Mouse (Mus musculus): ENCODE measurements at regions not wholly inside any gene's neighbourhood (a gene's known extent, or its start where the extent isn't known, plus 50 kb on each side); places are given as distances from the start of the nearest gene placed in this dataset.
A peak's percentile ranks its signal among the peaks of the same experiment; 100 is the strongest.

DNA sequence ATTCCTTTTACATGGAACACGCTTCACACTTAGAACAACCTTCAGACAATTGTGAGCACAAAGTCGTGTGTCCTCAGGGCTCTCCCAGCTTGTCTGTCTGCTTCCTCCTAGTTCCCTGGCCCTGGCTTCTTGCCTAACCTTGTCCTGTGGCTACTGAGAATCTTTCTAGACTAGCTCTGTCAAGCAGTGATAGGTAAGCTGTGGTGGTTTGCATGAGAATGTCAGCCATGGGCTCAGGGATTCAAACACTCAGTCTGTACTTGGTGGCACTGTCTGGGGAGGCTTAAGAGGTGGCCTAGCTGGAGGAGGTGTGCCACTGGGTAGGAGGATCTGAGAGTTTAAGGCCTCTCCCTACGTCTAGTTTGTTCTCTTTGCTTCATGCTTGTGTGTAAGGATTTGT is 72.7 kb upstream of the Abca1 start:
- 0 out of 2 replicates have a peak overlapping the region, but pooled peaks have one; percentile 39 for H3K27ac ChIP-seq

DNA sequence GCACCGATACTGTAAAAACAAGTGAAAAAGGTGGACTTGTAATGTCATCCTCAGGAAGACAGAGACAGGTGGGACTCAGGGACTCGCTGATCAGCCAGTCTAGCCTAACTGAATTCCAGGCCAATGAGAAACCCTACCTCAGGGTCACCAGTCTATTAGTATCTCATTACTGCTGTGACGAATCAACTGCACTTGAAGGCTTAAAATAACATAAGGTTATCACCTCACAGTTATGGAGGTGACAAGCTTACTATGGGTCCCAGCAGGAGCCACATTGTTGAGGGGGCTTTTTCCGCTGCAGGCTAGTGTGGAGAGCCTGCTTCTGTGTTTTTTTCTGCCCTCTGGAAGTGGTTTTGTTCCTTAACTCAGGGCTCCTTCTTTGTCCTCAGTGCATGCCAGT is 72.2 kb upstream of the Abca1 start:
- ATAC-seq (replicated peaks; ENCODE audit: insufficient number of reproducible peaks, insufficient read depth, low FRiP score, low read depth) = no peak
- 0 out of 2 replicates have a peak overlapping the region, but pooled peaks have one; percentile 39 for H3K27ac ChIP-seq

More for the DNA sequence above, 72.7 kb upstream of the Abca1 start:
- Histone ChIP-seq H3K4me3 (no peak overlapping the region), H3K36me3 (no peaks in the 10 kb centered on the region), H3K4me2 (no peak overlapping the region), H3K4me1 (replicated peaks) (peaks cover 5% of the 10 kb centered on the region), H3K9me3 (replicated peaks) (no peaks in the 10 kb centered on the region), H3K27me3 (no peaks in the 10 kb centered on the region), H3K9ac (no peak overlapping the region)
- WGBS = 64% methylated on average over 3 of the region's 3 CpGs
- no peak for ATAC-seq (replicated peaks; ENCODE audit: insufficient number of reproducible peaks, insufficient read depth, low FRiP score, low read depth)

DNA sequence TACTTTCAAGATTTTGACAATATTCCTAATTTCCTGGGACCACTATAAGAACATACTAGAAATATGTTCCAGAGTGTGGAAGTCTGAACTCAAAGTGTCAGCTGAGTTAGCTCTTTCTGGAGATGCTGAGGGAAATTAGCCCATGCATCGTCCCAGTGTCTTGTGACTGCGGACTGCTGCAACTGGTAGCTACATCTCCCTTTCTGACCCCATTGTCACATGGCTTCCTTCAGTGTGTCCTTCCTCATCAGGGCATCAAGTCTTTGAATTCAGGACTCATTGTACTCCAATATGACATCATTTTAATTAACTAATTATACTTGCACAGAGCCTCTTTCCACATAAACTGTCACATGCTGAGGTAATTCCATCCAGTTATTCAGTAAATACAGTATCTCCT is 71.4 kb upstream of the Abca1 start:
- ATAC-seq (replicated peaks; ENCODE audit: insufficient number of reproducible peaks, insufficient read depth, low FRiP score, low read depth) = no peak
- H3K9me3 ChIP-seq (replicated peaks) = no peaks in the 10 kb centered on the region
- H3K27ac ChIP-seq = no peak overlapping the region
- peaks cover 5% of the 10 kb centered on the region for H3K4me1 ChIP-seq (replicated peaks)
- no peak overlapping the region for H3K9ac ChIP-seq
- no peaks in the 10 kb centered on the region for H3K27me3 ChIP-seq
- no peak overlapping the region for H3K4me2 ChIP-seq
- no peaks in the 10 kb centered on the region for H3K36me3 ChIP-seq
- WGBS = 89% methylated on average over 2 of the region's 2 CpGs
- H3K4me3 ChIP-seq = no peak overlapping the region

More for the DNA sequence above, 72.2 kb upstream of the Abca1 start:
- H3K9me3 ChIP-seq (replicated peaks) = no peaks in the 10 kb centered on the region
- H3K4me2 ChIP-seq = no peak overlapping the region
- H3K4me3 ChIP-seq = no peak overlapping the region
- H3K9ac ChIP-seq = no peak overlapping the region
- no peaks in the 10 kb centered on the region for H3K27me3 ChIP-seq
- WGBS = 42% methylated on average over 4 of the region's 4 CpGs
- no peaks in the 10 kb centered on the region for H3K36me3 ChIP-seq
- H3K4me1 ChIP-seq (replicated peaks) = peaks cover 5% of the 10 kb centered on the region

DNA sequence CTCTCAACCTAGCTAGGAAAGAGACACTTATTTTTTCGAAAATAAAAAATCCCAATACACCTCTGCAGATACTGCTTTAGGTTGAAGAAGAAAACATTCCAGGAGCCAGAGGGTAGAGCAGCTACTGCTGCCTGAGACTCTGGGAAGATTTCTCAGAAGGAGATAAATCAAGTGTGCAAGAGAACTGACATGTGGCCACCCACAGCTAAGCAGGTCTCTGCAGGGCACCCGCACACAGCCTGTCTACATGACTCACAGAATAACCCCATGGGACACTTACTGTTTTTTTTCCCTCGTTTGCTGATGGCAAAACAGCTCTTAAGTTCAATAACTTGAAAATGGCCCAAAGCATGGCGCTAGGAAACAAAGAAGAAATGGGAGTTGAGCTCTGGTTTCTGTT is 68.7 kb upstream of the Abca1 start:
- Histone ChIP-seq H3K36me3 (no peaks in the 10 kb centered on the region), H3K4me3 (no peak overlapping the region), H3K9ac (no peak overlapping the region), H3K4me1 (replicated peaks) (peaks cover 5% of the 10 kb centered on the region), H3K9me3 (replicated peaks) (no peaks in the 10 kb centered on the region), H3K27me3 (no peaks in the 10 kb centered on the region), H3K4me2 (no peak overlapping the region), H3K27ac (no peak overlapping the region)
- WGBS = 71% methylated on average over 4 of the region's 4 CpGs
- ATAC-seq (replicated peaks; ENCODE audit: insufficient number of reproducible peaks, insufficient read depth, low FRiP score, low read depth) = no peak

DNA sequence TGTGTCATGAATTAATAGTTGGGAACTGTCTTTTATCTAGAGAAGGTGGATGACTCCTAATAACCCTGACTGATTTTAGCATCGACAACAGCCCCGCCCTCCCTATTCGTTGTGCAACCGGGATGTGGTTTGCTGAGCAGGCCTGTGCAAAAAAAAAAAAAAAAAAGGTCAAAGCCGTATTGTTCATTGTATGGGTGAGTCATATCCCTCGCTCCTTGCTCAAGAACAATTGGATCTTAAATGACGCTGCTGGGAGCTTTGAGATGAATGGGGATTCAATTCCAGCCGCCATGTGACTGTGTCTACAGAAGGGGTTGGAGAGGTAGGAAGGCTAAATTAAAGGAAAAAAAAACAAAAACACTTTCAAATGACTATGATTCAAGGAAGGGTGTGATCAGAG is 68.1 kb upstream of the Abca1 start:
- 50% methylated on average over 8 of the region's 8 CpGs for WGBS
- no peak overlapping the region for H3K9ac ChIP-seq
- no peak overlapping the region for H3K27ac ChIP-seq
- no peak overlapping the region for H3K4me3 ChIP-seq
- no peak for ATAC-seq (replicated peaks; ENCODE audit: insufficient number of reproducible peaks, insufficient read depth, low FRiP score, low read depth)
- H3K9me3 ChIP-seq (replicated peaks) = no peaks in the 10 kb centered on the region
- no peak overlapping the region for H3K4me2 ChIP-seq
- peaks cover 5% of the 10 kb centered on the region for H3K4me1 ChIP-seq (replicated peaks)
- no peaks in the 10 kb centered on the region for H3K36me3 ChIP-seq
- H3K27me3 ChIP-seq = no peaks in the 10 kb centered on the region

DNA sequence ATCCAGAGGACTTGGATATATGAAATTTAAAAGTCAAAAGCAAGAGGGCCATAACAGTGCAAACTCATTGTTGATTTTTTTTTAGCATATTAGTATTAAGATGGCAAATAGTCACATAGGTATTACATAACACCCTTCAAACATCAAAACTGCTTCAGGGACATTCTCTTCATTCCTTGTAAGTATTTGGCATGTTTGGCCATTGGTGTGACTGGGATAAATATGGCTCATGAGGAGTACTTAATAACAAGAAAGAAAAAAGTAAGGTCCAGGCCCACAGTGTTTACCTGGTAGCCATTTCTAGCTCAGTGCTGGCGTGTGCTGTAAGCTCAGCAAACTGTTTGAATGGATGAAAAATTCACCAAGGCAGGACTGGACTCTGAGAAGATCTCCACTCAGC is 67.4 kb upstream of the Abca1 start:
- WGBS = 93% methylated on average over 1 of the region's 1 CpGs
- Histone ChIP-seq H3K9ac (no peak overlapping the region), H3K4me2 (no peak overlapping the region), H3K36me3 (no peaks in the 10 kb centered on the region), H3K27ac (no peak overlapping the region), H3K4me1 (replicated peaks) (peaks cover 5% of the 10 kb centered on the region), H3K4me3 (no peak overlapping the region), H3K9me3 (replicated peaks) (no peaks in the 10 kb centered on the region), H3K27me3 (no peaks in the 10 kb centered on the region)
- no peak for ATAC-seq (replicated peaks; ENCODE audit: insufficient number of reproducible peaks, insufficient read depth, low FRiP score, low read depth)

DNA sequence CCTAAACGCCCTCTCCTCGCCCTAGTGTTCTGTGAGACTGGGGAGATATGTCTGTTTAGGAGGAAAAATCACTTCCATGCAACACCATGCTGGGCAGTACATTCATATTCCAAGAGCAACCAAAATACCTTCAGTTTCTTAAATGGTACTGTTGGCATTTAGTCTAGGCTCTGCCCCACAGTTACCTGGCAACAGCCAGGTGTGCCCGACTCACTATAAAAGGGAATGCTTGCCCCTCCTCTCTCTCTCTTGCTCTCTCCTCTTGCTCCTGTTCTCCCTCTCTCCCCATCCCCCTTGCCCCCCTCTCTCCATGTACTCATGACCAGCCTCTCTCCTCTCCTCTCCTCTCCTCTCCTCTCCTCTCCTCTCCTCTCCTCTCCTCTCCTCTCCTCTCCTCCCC is 66.7 kb upstream of the Abca1 start:
- H3K36me3 ChIP-seq = no peaks in the 10 kb centered on the region
- no peaks in the 10 kb centered on the region for H3K27me3 ChIP-seq
- no peaks in the 10 kb centered on the region for H3K9me3 ChIP-seq (replicated peaks)
- H3K4me3 ChIP-seq = no peak overlapping the region
- no peak for ATAC-seq (replicated peaks; ENCODE audit: insufficient number of reproducible peaks, insufficient read depth, low FRiP score, low read depth)
- 89% methylated on average over 3 of the region's 3 CpGs for WGBS
- H3K4me1 ChIP-seq (replicated peaks) = no peaks in the 10 kb centered on the region
- H3K27ac ChIP-seq = no peak overlapping the region
- H3K4me2 ChIP-seq = no peak overlapping the region
- H3K9ac ChIP-seq = no peak overlapping the region

DNA sequence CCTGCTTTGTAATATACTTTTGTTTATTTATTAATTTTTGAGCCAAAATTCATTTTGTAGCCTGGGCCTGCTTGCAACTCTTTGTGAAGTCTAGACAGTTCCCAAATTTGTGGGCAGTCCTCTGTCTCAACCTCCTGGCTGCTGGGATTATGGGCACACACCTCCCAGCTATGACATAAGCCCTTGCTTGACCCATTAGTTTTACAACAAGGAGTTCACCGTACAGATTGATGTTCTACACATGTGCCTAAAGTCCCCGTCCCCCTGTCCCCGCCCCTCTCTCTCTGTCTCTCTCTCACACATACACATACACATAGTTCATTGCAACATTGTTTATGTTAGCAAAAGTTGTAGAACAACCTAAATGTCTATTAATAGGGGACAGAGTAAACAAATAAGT is 63.7 kb upstream of the Abca1 start:
- H3K36me3 ChIP-seq = no peaks in the 10 kb centered on the region
- H3K9ac ChIP-seq = no peak overlapping the region
- H3K9me3 ChIP-seq (replicated peaks) = no peaks in the 10 kb centered on the region
- H3K4me3 ChIP-seq = no peak overlapping the region
- H3K27me3 ChIP-seq = no peaks in the 10 kb centered on the region
- H3K27ac ChIP-seq = no peak overlapping the region
- ATAC-seq (replicated peaks; ENCODE audit: insufficient number of reproducible peaks, insufficient read depth, low FRiP score, low read depth) = no peak
- peaks cover 14% of the 10 kb centered on the region for H3K4me1 ChIP-seq (replicated peaks)
- no peak overlapping the region for H3K4me2 ChIP-seq
- 78% methylated on average over 3 of the region's 3 CpGs for WGBS

DNA sequence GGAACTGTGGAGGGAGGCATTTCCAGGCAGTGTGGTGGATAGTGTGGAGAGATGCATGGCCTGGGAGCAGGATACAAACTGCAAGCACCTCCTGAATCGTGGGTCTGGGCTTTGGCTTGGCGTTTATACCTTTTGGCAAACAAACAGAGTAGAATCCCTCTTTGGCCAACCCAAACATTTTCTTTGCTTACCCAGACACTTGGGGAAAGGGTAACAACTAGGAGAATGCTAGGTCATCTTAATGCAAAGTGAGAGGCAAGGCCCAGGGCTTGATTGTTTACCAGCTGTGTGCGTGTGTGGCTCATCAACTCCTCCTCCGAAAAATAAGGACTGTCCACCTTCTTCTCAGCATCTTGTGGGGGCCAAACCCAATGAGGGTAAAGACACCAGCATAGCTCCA is 61.1 kb upstream of the Abca1 start:
- WGBS = 88% methylated on average over 4 of the region's 4 CpGs
- ATAC-seq (replicated peaks; ENCODE audit: insufficient number of reproducible peaks, insufficient read depth, low FRiP score, low read depth) = no peak

DNA sequence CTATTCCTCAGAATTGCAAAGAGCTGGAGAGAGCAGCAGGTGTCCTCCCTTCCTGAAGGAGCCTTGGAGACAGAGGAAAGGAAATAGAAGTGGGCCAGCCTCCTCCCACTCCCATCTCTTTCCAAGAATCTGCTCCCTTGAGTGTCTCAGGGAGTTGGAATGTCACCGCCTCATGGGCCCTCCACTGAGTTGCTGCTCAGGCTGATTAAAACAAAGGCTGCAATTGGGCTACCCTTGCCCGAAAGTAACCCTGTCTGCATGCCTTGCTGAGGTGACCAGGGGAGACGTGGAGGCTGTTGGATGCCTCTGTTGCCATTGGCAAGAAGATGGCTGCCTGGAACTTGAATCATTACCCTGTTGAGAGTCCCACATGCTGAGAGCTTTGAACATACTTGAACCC is 59.7 kb upstream of the Abca1 start:
- ATAC-seq (replicated peaks; ENCODE audit: insufficient number of reproducible peaks, insufficient read depth, low FRiP score, low read depth) = peak; percentile 58
- Histone ChIP-seq H3K4me3 (no peak overlapping the region), H3K4me2 (no peak overlapping the region), H3K9ac (no peak overlapping the region), H3K4me1 (replicated peaks) (peaks cover 23% of the 10 kb centered on the region), H3K36me3 (no peaks in the 10 kb centered on the region), H3K9me3 (replicated peaks) (no peaks in the 10 kb centered on the region), H3K27ac (peak overlapping the region; percentile 76; the same call in 1 of the 2 replicates), H3K27me3 (no peaks in the 10 kb centered on the region)
- whole genome bisulfite sequencing = 30% methylated on average over 3 of the region's 3 CpGs

More for the DNA sequence above, 61.1 kb upstream of the Abca1 start:
- H3K9ac ChIP-seq = no peak overlapping the region
- peaks cover 23% of the 10 kb centered on the region for H3K4me1 ChIP-seq (replicated peaks)
- no peaks in the 10 kb centered on the region for H3K9me3 ChIP-seq (replicated peaks)
- H3K36me3 ChIP-seq = no peaks in the 10 kb centered on the region
- no peaks in the 10 kb centered on the region for H3K27me3 ChIP-seq
- H3K27ac ChIP-seq = no peak overlapping the region
- H3K4me2 ChIP-seq = no peak overlapping the region
- H3K4me3 ChIP-seq = no peak overlapping the region

DNA sequence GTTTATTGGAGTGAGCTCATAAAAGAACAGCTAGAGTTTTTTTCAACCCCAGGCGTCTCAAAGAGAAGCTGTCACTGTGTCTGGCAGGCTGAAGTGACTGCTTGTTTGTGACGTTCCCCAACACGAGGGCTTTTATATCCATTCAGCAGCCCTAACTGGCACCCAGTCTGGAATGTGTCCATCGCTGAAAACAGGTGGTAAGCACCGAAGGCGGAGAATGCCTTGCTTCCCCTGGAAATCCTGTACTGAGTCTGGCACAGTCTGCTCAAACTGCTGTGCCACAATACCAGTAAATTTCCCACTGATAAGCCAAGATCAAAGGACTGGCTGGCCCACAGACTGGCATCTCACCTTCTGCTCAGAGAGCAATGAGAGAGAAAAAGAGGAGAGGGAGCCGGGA is 59.1 kb upstream of the Abca1 start:
- WGBS = 24% methylated on average over 7 of the region's 7 CpGs
- Histone ChIP-seq H3K4me1 (replicated peaks) (peaks cover 23% of the 10 kb centered on the region), H3K4me3 (no peak overlapping the region), H3K36me3 (no peaks in the 10 kb centered on the region), H3K27ac (peak overlapping the region; percentile 76), H3K4me2 (no peak overlapping the region), H3K9me3 (replicated peaks) (no peaks in the 10 kb centered on the region), H3K9ac (no peak overlapping the region), H3K27me3 (no peaks in the 10 kb centered on the region)
- no peak for ATAC-seq (replicated peaks; ENCODE audit: insufficient number of reproducible peaks, insufficient read depth, low FRiP score, low read depth)

DNA sequence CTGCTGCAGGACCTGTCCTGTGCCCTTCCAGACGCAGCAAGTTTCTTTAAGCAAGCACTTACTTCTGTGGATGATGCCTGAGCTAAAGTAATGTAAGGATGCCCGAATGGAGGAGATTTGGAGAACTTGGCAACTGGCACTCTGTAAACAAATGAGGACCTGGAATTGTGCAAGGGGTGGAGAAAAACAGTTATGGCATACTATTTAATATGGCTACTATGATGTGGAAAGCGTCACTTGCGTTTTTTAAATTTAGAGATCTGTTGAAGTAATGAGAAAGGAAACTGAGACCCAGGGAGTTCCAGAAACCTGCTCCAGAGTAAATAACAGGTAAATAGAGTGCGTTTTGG is 58.6 kb upstream of the Abca1 start:
- no peaks in the 10 kb centered on the region for H3K36me3 ChIP-seq
- 40% methylated on average over 5 of the region's 5 CpGs for WGBS
- peak overlapping the region; percentile 65 for H3K4me3 ChIP-seq
- H3K4me1 ChIP-seq (replicated peaks) = peaks cover 23% of the 10 kb centered on the region
- H3K9ac ChIP-seq = peak overlapping the region; percentile 47; the same call in 1 of the 2 replicates
- no peak for ATAC-seq (replicated peaks; ENCODE audit: insufficient number of reproducible peaks, insufficient read depth, low FRiP score, low read depth)
- H3K27me3 ChIP-seq = no peaks in the 10 kb centered on the region
- H3K4me2 ChIP-seq = peak overlapping the region; percentile 83
- no peaks in the 10 kb centered on the region for H3K9me3 ChIP-seq (replicated peaks)
- H3K27ac ChIP-seq = peak overlapping the region; percentile 76

Measured in heart, embryonic 15.5 days (tissue).